Mouse (Mus musculus) forebrain, postnatal 0 days (tissue): Measurements from ENCODE around the gene Cpt2. TPM values are rescaled to one million over a fixed set of nuclear protein-coding genes. Genes with fewer than 3 reads are reported as not detected.
A peak's percentile ranks its signal among the peaks of the same experiment; 100 is the strongest.

Experiments
- ATAC-seq: fragments of 200-750 bp; cut with Nextera tagmentation; 2 replicates; pipeline ENCODE4 v1.8.0; 2017; ENCODE audit warnings: mild to moderate bottlenecking, moderate library complexity
- DNase-seq: peaks from one replicate; pipeline ENCODE4 v3.0.0-alpha.2; 2015
- H3K27ac ChIP-seq: fragments of 300-500 bp; sonication (generic); 2 replicates; pipeline ENCODE4 v1.5.1; 2014; ENCODE audit warnings: low read depth, mild to moderate bottlenecking, antibody characterized with exemption, low read length, moderate library complexity, mixed read lengths
- H3K27me3 ChIP-seq: fragments of 300-500 bp; sonication (generic); 2 replicates; pipeline ENCODE4 v1.6.1; 2014; ENCODE audit warnings: mild to moderate bottlenecking, low read length, mixed read lengths; ENCODE audit not compliant: insufficient read depth
- H3K36me3 ChIP-seq: fragments of 300-500 bp; sonication (generic); 2 replicates; pipeline ENCODE4 v1.6.1; 2014; ENCODE audit warnings: mild to moderate bottlenecking, moderate library complexity; ENCODE audit not compliant: insufficient read depth
- H3K4me1 ChIP-seq: fragments of 300-500 bp; sonication (generic); 2 replicates; pipeline ENCODE4 v1.6.1; 2014; ENCODE audit warnings: antibody characterized with exemption; ENCODE audit not compliant: insufficient read depth
- H3K4me2 ChIP-seq: fragments of 300-500 bp; sonication (generic); 2 replicates; pipeline ENCODE4 v1.6.1; 2014; ENCODE audit warnings: low read depth, mild to moderate bottlenecking, moderate library complexity
- H3K4me3 ChIP-seq: fragments of 300-500 bp; sonication (generic); 2 replicates; pipeline ENCODE4 v1.5.1; 2014; ENCODE audit warnings: low read depth, low read length, mixed read lengths
- H3K9ac ChIP-seq: fragments of 300-500 bp; sonication (generic); 2 replicates; pipeline ENCODE4 v1.6.1; 2014; ENCODE audit warnings: mild to moderate bottlenecking
- H3K9me3 ChIP-seq: fragments of 300-500 bp; sonication (generic); 2 replicates; pipeline ENCODE4 v1.6.1; 2016; ENCODE audit warnings: low read length
- CTCF ChIP-seq: sonication (generic); IDR thresholded peaks from 2 replicates; pipeline ENCODE4 v1.5.1; 2016; ENCODE audit warnings: antibody characterized with exemption, control low read depth, low read depth
- WGBS: fragments of 180-500 bp; shearing (Covaris S2); extraction: QIAGEN DNeasy Blood & Tissue Kit; methylation state at CpG from one replicate; pipeline ENCODE4 v1.1.7; 2014; 5-methylcytosine and 5-hydroxymethylcytosine counted together
- polyA plus RNA-seq: library from polyadenylated mRNA; unstranded; fragments of >200 nt; fragmentation: Nextera tagmentation; extraction: Ambion mirVana; gene quantifications from 2 replicates; pipeline ENCODE4 v1.2.1, GENCODE M21; 2015
- total RNA-seq: library from RNA; depleted of rRNA; stranded (reverse); fragments of >200 nt; gene quantifications from 2 replicates; pipeline ENCODE4 v1.2.3, GENCODE M21; 2014

Gene Cpt2
- total and polyA plus RNA-seq, 2 experiments from 2014 or later = 9.5 to 9.7 TPM

GRCm38 (mm10) chr4:107923803-107924194 is 389 bp upstream of the Cpt2 start:
- DNase-seq (no peak), ATAC-seq (no peak; the same call in 1 of the 2 replicates)
- Histone ChIP-seq H3K9me3 (no peaks in the 10 kb centered on the region), H3K27ac (no peak overlapping the region), H3K4me2 (peak overlapping the region; percentile 89), H3K27me3 (no peaks in the 10 kb centered on the region), H3K4me3 (peak overlapping the region; percentile 64), H3K4me1 (no peaks in the 10 kb centered on the region), H3K9ac (0 out of 2 replicates have a peak overlapping the region, but pooled peaks have one; percentile 73), H3K36me3 (no peaks in the 10 kb centered on the region)
- TF ChIP-seq CTCF = no peak; the same call in 1 of the 2 replicates
- WGBS = 42% methylated on average over 7 of the region's 7 CpGs

GRCm38 (mm10) chr4:107921952-107922351 is 1.5 kb downstream of the Cpt2 start:
- no peak for TF ChIP-seq CTCF
- Histone ChIP-seq H3K4me1 (no peaks in the 10 kb centered on the region), H3K9me3 (no peaks in the 10 kb centered on the region), H3K36me3 (no peaks in the 10 kb centered on the region), H3K9ac (no peak overlapping the region), H3K27ac (no peak overlapping the region), H3K4me3 (no peak overlapping the region), H3K27me3 (no peaks in the 10 kb centered on the region), H3K4me2 (no peak overlapping the region)
- 60% methylated on average over 4 of the region's 4 CpGs for WGBS
- no peak for DNase-seq
- ATAC-seq = no peak

DNA sequence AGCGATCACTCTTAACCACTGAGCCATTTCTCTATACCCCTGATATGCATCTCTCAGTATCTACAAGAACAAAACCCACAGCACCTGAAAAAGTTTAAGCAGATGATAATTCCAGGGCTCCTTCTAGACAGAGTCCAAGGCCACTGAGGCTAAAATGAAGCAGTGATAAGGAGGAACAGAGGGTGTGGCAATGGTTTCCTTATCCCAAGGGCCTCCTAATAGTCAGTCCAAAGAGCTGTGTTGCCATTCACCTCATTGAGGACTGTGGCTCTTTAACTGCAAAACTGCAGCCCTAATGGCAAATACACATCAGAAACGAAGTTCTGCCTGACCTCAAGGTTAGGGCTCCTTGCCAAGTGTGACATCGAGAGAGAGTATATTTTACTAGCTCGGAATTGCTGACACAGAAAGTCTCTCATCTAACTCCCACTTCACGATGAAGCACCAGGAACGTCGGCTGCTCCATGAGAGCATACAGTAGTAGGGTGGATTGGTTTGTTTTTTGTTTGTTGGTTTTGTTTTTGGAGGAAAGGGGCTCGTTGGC is 2.2 kb downstream of the Cpt2 start:
- H3K4me3 ChIP-seq = no peak overlapping the region
- ATAC-seq (no peak), DNase-seq (no peak)
- H3K4me2 ChIP-seq = no peak overlapping the region
- no peak overlapping the region for H3K9ac ChIP-seq
- no peaks in the 10 kb centered on the region for H3K4me1 ChIP-seq
- H3K9me3 ChIP-seq = no peaks in the 10 kb centered on the region
- no peak overlapping the region for H3K27ac ChIP-seq
- TF ChIP-seq CTCF = no peak
- no peaks in the 10 kb centered on the region for H3K36me3 ChIP-seq
- no peaks in the 10 kb centered on the region for H3K27me3 ChIP-seq
- 76% methylated on average over 8 of the region's 8 CpGs for WGBS

GRCm38 (mm10) chr4:107920336-107920735 is 3.1 kb downstream of the Cpt2 start:
- Histone ChIP-seq H3K27ac (no peak overlapping the region), H3K9ac (no peak overlapping the region), H3K4me3 (no peak overlapping the region), H3K36me3 (no peaks in the 10 kb centered on the region), H3K4me2 (no peak overlapping the region), H3K4me1 (no peaks in the 10 kb centered on the region), H3K27me3 (no peaks in the 10 kb centered on the region), H3K9me3 (no peaks in the 10 kb centered on the region)
- ATAC-seq (no peak), DNase-seq (no peak)
- no peak for TF ChIP-seq CTCF
- WGBS = 88% methylated on average over 2 of the region's 2 CpGs

- Histone ChIP-seq H3K9me3 (no peaks in the 10 kb centered on the region), H3K4me1 (no peaks in the 10 kb centered on the region), H3K4me3 (no peak overlapping the region), H3K9ac (no peak overlapping the region), H3K36me3 (no peaks in the 10 kb centered on the region), H3K27me3 (no peaks in the 10 kb centered on the region), H3K4me2 (no peak overlapping the region), H3K27ac (no peak overlapping the region)
- TF ChIP-seq CTCF = no peak
- ATAC-seq = no peak
- DNase-seq = no peak
- WGBS = 92% methylated on average over 4 of the region's 4 CpGs
Observed at GRCm38 (mm10) chr4:107910020-107910419, 13.4 kb downstream of the Cpt2 start.

- 92% methylated on average over 9 of the region's 9 CpGs for WGBS
- H3K4me3 ChIP-seq = no peak overlapping the region
- ATAC-seq (no peak), DNase-seq (no peak)
- no peak overlapping the region for H3K4me2 ChIP-seq
- no peaks in the 10 kb centered on the region for H3K9me3 ChIP-seq
- no peaks in the 10 kb centered on the region for H3K27me3 ChIP-seq
- no peak overlapping the region for H3K9ac ChIP-seq
- no peaks in the 10 kb centered on the region for H3K36me3 ChIP-seq
- H3K27ac ChIP-seq = no peak overlapping the region
- TF ChIP-seq CTCF = no peak
- H3K4me1 ChIP-seq = no peaks in the 10 kb centered on the region
Observed at GRCm38 (mm10) chr4:107906561-107906960, 16.8 kb downstream of the Cpt2 start.

DNA sequence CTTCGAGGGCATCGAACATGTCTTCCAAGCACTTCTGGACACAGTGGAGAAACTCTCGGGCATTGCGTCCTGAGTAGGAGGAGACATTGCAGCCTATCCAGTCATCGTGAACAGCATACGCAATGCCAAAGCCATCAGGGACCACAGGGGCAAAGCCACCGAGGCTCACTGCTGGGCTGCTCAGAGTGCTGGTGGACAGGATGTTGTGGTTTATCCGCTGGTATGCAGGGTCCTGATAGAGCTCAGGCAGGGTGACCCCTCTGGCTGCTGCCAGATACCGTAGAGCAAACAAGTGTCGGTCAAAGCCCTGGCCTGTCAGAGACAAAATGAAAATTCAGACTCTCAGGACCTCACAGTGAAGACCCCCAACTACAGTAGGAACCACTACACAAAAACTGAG is 19.2 kb downstream of the Cpt2 start:
- TF ChIP-seq CTCF = no peak
- Histone ChIP-seq H3K4me2 (no peak overlapping the region), H3K9me3 (no peaks in the 10 kb centered on the region), H3K36me3 (no peaks in the 10 kb centered on the region), H3K4me3 (no peak overlapping the region), H3K9ac (no peak overlapping the region), H3K27ac (no peak overlapping the region), H3K4me1 (no peaks in the 10 kb centered on the region), H3K27me3 (no peaks in the 10 kb centered on the region)
- DNase-seq = no peak
- WGBS = 96% methylated on average over 10 of the region's 10 CpGs
- no peak for ATAC-seq
